Mouse (Mus musculus) limb, embryonic 15.5 days (tissue): ENCODE measurements around the gene Atad5. TPM values are rescaled to one million over a fixed set of nuclear protein-coding genes. Genes with fewer than 3 reads are reported as not detected.

ENCODE experiments used
- ATAC-seq: fragments of 200-750 bp; cut with Nextera tagmentation; 2 replicates; pipeline ENCODE4 v1.8.0; 2017; ENCODE audit warnings: low read depth, moderate TSS enrichment; ENCODE audit not compliant: insufficient number of reproducible peaks, low FRiP score, low TSS enrichment
- H3K27ac ChIP-seq: fragments of 300-500 bp; sonication (generic); 2 replicates; pipeline ENCODE4 v1.5.1; 2015; ENCODE audit warnings: moderate library complexity, mild to moderate bottlenecking, inconsistent platforms
- H3K27me3 ChIP-seq: fragments of 300-500 bp; sonication (generic); 2 replicates; pipeline ENCODE4 v1.6.1; 2015; ENCODE audit warnings: inconsistent platforms
- H3K36me3 ChIP-seq: fragments of 300-500 bp; sonication (generic); 2 replicates; pipeline ENCODE4 v1.6.1; 2015; ENCODE audit warnings: inconsistent platforms
- H3K4me1 ChIP-seq: fragments of 300-500 bp; sonication (generic); 2 replicates; pipeline ENCODE4 v1.6.1; 2015; ENCODE audit warnings: inconsistent platforms
- H3K4me2 ChIP-seq: fragments of 300-500 bp; sonication (generic); 2 replicates; pipeline ENCODE4 v1.6.1; 2015; ENCODE audit warnings: mild to moderate bottlenecking, inconsistent platforms
- H3K4me3 ChIP-seq: fragments of 300-500 bp; sonication (generic); 2 replicates; pipeline ENCODE4 v1.5.1; 2015; ENCODE audit warnings: mild to moderate bottlenecking, inconsistent platforms
- H3K9ac ChIP-seq: fragments of 300-500 bp; sonication (generic); 2 replicates; pipeline ENCODE4 v1.6.1; 2015; ENCODE audit warnings: inconsistent platforms
- H3K9me3 ChIP-seq: fragments of 300-500 bp; sonication (generic); 2 replicates; pipeline ENCODE4 v1.6.1; 2016; ENCODE audit warnings: inconsistent platforms
- WGBS: fragments of 180-500 bp; shearing (Covaris S2); methylation state at CpG from one replicate; pipeline ENCODE4 v1.1.7; 2015; 5-methylcytosine and 5-hydroxymethylcytosine counted together
- polyA plus RNA-seq: library from polyadenylated mRNA; unstranded; fragments of >200 nt; fragmentation: Nextera tagmentation; extraction: Ambion mirVana; gene quantifications from 2 replicates; pipeline ENCODE4 v1.2.1, GENCODE M21; 2015

Atad5 gene
- polyA plus RNA-seq, 1 experiment from 2014 or later: 9.3 TPM

DNA sequence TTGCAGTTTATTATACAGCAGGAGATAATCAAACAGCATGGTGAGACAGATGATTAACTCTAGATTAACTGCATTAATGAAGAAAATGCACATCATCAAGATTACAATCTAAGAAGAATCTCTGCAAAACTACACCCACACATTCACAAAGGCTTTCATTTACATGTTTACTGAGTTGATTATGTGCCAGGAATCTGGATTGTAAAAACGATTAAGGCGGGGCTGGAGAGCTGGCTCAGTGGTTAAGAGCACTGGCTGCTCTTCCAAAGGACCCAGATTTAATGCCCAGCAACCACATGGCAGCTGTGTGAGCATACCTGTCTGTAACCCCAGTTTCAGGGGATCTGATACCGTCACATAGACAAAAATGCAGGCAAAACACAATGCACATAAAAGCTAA, 19.4 kb upstream of the Atad5 start:
- no peak overlapping the region for H3K27ac ChIP-seq
- H3K9ac ChIP-seq: no peak overlapping the region
- H3K4me1 ChIP-seq: 0 out of 2 replicates have a peak, but pooled peaks cover 2% of the 10 kb centered on the region
- WGBS: 48% methylated on average over 3 of the region's 3 CpGs
- no peaks in the 10 kb centered on the region for H3K36me3 ChIP-seq
- H3K4me2 ChIP-seq: no peak overlapping the region
- no peaks in the 10 kb centered on the region for H3K27me3 ChIP-seq
- ATAC-seq: no peak
- H3K4me3 ChIP-seq: no peak overlapping the region
- no peaks in the 10 kb centered on the region for H3K9me3 ChIP-seq

DNA sequence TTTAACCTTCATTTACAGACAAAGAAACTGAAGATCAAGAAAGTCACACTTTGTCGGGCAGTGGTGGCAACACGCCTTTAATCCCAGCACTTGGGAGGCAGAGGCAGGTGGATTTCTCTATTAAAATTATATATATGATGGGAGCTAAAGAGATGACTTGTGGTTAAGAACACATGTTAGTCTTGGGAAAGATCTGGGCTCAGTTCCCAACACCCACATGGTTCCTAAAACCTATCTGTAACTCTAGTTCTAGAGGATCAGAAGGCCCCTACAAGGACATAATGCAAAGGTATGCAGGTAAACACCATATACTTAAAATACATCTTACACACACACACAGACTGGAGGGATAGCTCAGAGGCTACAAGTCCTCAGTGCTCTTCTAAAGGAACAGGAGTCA, 18.2 kb upstream of the Atad5 start:
- Histone ChIP-seq H3K4me2 (no peak overlapping the region), H3K27ac (no peak overlapping the region), H3K36me3 (no peaks in the 10 kb centered on the region), H3K27me3 (no peaks in the 10 kb centered on the region), H3K4me3 (no peak overlapping the region), H3K4me1 (0 out of 2 replicates have a peak, but pooled peaks cover 2% of the 10 kb centered on the region), H3K9ac (no peak overlapping the region), H3K9me3 (no peaks in the 10 kb centered on the region)
- WGBS: 95% methylated on average over 2 of the region's 2 CpGs
- ATAC-seq: no peak

DNA sequence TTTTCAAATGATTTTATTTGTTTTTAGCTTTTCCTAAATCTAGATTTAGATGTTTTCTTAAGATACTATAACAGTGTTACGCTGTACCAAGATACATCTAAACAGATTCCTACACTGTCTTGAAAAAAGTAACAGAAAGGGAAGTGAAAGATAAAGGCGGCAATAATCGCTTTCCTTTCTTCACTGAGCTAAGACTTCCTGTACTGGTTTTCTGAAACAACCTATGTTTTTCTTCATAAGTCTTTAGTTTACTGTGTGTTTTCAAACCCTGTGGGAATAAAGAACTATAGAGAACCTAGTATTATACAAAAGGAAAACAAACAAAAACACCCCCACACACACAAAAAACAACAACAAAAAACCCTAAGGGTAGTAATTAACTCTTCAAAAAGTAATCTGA, 16.8 kb upstream of the Atad5 start:
- H3K4me1 ChIP-seq: 0 out of 2 replicates have a peak, but pooled peaks cover 2% of the 10 kb centered on the region
- no peaks in the 10 kb centered on the region for H3K9me3 ChIP-seq
- H3K27ac ChIP-seq: no peak overlapping the region
- WGBS: 87% methylated on average over 3 of the region's 3 CpGs
- H3K4me3 ChIP-seq: no peak overlapping the region
- no peak for ATAC-seq
- H3K27me3 ChIP-seq: no peaks in the 10 kb centered on the region
- H3K36me3 ChIP-seq: no peaks in the 10 kb centered on the region
- no peak overlapping the region for H3K9ac ChIP-seq
- no peak overlapping the region for H3K4me2 ChIP-seq

DNA sequence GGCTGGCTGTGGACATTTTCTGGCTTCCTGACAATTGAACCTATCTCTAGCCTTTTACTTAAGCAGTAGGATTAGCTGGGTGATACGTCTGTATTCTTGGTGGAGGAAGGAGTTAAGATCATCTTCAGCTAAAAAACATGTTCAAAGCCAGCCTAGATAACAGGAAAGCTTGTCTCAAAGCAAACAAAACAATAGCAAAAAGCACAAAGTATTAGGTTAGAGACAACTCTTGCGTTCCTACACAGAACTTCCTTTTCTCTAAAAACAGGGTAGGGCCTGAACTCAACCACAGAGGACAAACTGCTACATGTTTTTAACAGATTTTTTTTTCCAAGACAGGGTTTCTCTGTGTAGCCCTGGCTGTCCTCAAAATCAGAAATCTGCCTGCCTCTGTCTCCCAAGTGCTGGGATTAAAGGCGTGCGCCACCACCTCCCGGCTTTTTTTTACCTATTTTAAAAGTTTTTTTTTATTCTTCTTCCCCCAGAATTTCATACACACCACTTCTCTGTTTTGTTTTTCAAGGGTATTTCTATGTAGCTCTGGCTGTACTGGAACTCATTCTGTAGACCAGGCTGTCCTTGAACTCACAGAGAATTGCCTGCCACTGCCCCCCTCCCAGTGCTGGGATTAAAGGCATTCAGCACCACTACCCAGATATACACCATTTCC, 13.5 kb upstream of the Atad5 start:
- Histone ChIP-seq H3K4me3 (no peak overlapping the region), H3K9ac (no peak overlapping the region), H3K9me3 (no peaks in the 10 kb centered on the region), H3K36me3 (no peaks in the 10 kb centered on the region), H3K27ac (no peak overlapping the region), H3K27me3 (no peaks in the 10 kb centered on the region), H3K4me2 (no peak overlapping the region), H3K4me1 (peaks cover 9% of the 10 kb centered on the region)
- 93% methylated on average over 5 of the region's 5 CpGs for WGBS
- ATAC-seq: no peak

DNA sequence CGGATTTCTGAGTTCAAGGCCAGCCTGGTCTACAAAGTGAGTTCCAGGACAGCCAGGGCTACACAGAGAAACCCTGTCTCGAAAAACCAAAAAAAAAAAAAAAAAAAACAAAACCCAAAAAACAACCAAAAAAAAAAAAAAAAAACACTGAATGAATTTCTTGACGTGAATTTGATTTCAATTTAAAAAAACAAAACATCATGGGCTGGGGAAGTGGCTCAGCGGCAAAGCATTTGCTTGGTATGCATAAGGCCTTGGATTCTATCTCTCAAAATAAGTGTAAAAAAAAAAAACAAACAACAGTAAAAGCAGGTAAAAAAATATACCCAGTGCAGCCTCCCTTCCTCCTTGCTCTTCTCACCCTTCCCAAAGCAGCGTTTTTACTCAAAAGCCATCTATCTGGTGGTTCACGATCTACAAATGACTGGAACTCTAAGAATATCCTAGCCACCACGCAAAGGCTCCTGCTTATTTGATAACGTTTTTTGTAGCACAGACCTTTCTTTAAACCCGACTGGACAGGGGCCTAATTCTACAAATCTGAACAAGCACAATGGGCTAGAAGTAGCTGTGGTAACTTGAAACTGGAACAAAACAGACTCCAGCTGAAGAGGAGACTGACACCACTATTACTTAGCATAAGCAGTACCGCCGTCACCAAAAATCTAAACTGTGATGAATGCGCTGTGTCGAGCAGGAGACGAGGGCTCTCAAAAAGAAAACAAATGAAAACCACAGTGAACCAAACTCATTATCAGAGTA, 11.2 kb upstream of the Atad5 start:
- Histone ChIP-seq H3K4me1 (peaks cover 16% of the 10 kb centered on the region), H3K9me3 (no peaks in the 10 kb centered on the region), H3K4me2 (no peak overlapping the region), H3K27ac (no peak overlapping the region), H3K36me3 (no peaks in the 10 kb centered on the region), H3K4me3 (no peak overlapping the region), H3K27me3 (no peaks in the 10 kb centered on the region), H3K9ac (no peak overlapping the region)
- no peak for ATAC-seq
- WGBS: 82% methylated on average over 14 of the region's 14 CpGs

DNA sequence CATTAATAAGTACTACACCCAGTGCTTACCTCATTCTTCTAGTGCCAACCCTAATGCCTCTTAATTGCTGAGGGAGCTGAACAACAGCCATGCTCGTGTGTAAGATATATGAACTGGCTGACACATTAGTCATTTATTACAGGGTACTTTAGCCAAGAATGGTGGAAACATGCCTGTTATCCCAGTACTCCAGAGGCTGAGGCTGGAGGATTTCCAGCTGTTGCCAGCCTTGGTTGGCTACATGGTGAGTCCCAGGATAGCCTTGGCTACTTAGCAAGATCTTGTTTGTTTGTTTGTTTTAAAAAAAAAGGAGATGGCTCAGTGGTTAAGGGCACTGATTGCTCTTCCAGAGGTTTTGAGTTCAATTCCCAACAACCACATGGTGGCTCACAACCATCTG, 10.4 kb upstream of the Atad5 start:
- H3K4me2 ChIP-seq: no peak overlapping the region
- peaks cover 16% of the 10 kb centered on the region for H3K4me1 ChIP-seq
- H3K9me3 ChIP-seq: no peaks in the 10 kb centered on the region
- H3K27ac ChIP-seq: no peak overlapping the region
- no peaks in the 10 kb centered on the region for H3K36me3 ChIP-seq
- H3K27me3 ChIP-seq: no peaks in the 10 kb centered on the region
- H3K4me3 ChIP-seq: no peak overlapping the region
- 19% methylated on average over 1 of the region's 1 CpGs for WGBS
- no peak overlapping the region for H3K9ac ChIP-seq
- no peak for ATAC-seq

DNA sequence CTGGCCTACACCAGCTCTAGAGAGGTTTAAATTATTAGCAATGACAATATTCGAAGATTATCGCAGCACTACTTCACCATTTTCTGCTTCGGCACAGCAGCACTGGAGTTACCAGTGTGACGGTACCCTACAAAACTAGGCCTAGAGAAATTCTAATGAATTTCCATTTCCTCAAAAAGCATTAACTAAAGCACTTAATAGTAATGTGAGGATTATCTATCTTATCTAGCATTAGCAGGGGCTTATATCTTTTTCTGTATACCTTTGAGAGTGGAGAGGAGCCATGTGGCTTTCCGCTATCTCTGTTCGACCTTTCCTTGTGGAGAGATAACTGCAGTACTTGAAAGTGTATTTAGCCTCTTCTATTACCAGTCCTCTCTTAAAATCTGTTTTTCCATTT, 9.4 kb upstream of the Atad5 start:
- Histone ChIP-seq H3K27ac (no peak overlapping the region), H3K4me3 (peak overlapping the region; percentile 97), H3K9ac (0 out of 2 replicates have a peak overlapping the region, but pooled peaks have one; percentile 95), H3K9me3 (no peaks in the 10 kb centered on the region), H3K4me1 (peaks cover 16% of the 10 kb centered on the region), H3K4me2 (peak overlapping the region; percentile 61), H3K27me3 (no peaks in the 10 kb centered on the region), H3K36me3 (no peaks in the 10 kb centered on the region)
- no peak for ATAC-seq
- 61% methylated on average over 6 of the region's 6 CpGs for WGBS

DNA sequence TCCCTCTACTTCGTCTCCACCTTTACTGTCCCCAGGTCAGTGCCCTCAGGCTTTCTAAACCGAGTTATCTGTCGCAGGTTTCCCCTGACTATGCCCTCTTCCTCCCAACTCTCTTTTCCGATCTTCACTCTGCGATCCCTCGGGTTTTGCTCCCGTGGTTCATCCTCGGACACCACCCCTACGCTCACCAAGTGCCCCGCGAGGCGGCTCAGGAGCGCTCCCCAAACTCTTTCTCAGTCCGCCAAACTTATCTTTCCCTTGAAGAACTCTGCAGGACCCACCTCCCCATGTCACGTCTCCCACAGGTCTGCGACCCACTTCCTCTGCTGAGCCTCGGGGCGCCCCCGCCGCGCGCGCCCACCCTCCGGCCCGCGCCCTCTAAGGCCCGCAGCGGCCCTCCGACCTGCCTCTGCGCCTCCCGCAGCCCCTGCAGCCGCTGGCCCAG, 8.8 kb upstream of the Atad5 start:
- H3K4me3 ChIP-seq: peak overlapping the region; percentile 97
- no peaks in the 10 kb centered on the region for H3K9me3 ChIP-seq
- peak; percentile 56 for ATAC-seq
- peak overlapping the region; percentile 95 for H3K9ac ChIP-seq
- H3K27me3 ChIP-seq: no peaks in the 10 kb centered on the region
- under 1% methylated on average over 32 of the region's 32 CpGs for WGBS
- H3K4me2 ChIP-seq: peak overlapping the region; percentile 61
- no peaks in the 10 kb centered on the region for H3K36me3 ChIP-seq
- peaks cover 16% of the 10 kb centered on the region for H3K4me1 ChIP-seq
- peak overlapping the region; percentile 96 for H3K27ac ChIP-seq

DNA sequence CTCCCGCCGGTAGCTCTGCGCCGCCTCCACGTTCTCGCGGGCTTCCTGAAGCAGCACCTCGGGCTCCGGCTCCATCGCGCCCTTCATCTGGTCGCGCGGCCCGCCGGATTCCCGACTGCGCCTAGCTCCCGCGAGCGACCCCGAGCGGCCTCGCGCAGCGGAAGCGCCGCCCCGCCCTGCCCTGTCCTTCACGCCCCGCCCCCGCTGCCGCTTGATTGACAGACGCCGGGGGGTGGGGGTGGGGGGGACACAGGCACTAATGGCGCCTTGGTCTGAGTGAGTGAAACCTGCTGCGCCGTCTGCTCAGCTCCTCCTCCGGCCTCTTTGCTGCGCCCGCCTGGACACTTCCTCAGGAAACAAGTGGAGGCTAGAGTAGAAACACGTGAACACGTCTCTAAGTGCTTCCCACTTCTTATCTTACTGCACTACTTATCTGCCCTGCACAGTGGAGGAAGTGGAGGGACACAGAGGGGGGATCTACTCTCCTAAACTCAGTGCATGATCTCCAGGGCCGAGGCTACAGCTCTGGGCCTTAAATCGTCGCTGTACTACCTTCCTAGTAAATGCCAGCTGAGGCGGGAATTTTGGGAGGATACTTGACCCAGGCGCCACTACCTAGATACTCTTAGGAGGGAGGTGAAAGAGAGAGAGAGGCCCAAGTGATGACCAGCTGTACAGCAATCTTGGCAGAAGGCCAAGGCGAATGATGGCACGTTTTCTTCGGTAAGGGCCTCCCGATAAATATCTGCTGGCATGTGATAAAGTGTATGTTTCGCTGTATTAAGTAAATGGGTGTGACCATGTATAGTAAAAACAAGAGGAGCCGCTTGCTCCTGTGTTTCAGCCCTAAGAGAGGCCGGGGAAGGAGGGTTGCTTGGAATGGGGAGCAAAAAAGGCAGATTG, 8.1 kb upstream of the Atad5 start, which contains the start of gene Crlf3:
Gene Crlf3 (minus strand): TSS at position 166 of the 903 bp plus-strand sequence.
- Histone ChIP-seq H3K4me1 (peaks cover 16% of the 10 kb centered on the region), H3K27me3 (no peaks in the 10 kb centered on the region), H3K27ac (peak within 1 kb of the TSS; percentile 96), H3K36me3 (no peaks in the 10 kb centered on the region), H3K9me3 (no peaks in the 10 kb centered on the region), H3K9ac (peak within 1 kb of the TSS; percentile 95), H3K4me3 (peak within 1 kb of the TSS; percentile 97), H3K4me2 (peak within 1 kb of the TSS; percentile 61)
- WGBS: 4% methylated on average over 55 of the region's 55 CpGs
- ATAC-seq: peak; percentile 93

DNA sequence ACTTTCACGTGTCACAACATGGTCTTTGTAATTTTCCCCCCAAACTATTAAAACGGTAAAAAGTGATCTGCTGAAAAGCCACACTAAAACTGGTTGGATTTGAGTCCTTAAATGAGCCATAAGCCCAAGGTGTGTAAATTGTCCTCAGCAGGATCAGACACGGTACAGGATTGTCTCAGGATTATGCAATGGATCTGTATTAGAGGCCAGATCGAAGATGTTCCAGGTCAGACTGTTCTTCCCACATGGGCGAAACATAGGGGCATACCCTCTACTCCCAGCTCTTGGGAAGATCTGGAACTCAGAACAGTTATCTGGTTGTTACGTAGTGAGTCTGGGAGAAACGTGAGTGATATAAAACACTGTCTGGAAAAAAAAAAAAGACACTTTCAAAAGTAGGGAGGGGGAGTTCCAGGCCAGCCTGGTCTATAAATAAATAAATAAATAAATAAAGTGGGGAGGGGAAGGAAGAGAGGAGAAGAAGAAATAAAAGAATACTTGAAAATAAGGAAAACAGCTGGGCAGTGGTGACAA, 7.3 kb upstream of the Atad5 start:
- H3K27ac ChIP-seq: peak overlapping the region; percentile 96; the same call in 1 of the 2 replicates
- H3K9ac ChIP-seq: no peak overlapping the region
- H3K9me3 ChIP-seq: no peaks in the 10 kb centered on the region
- peaks cover 16% of the 10 kb centered on the region for H3K4me1 ChIP-seq
- H3K36me3 ChIP-seq: no peaks in the 10 kb centered on the region
- H3K4me3 ChIP-seq: peak overlapping the region; percentile 97; the same call in 1 of the 2 replicates
- no peak for ATAC-seq
- H3K4me2 ChIP-seq: no peak overlapping the region
- 73% methylated on average over 7 of the region's 7 CpGs for WGBS
- no peaks in the 10 kb centered on the region for H3K27me3 ChIP-seq

DNA sequence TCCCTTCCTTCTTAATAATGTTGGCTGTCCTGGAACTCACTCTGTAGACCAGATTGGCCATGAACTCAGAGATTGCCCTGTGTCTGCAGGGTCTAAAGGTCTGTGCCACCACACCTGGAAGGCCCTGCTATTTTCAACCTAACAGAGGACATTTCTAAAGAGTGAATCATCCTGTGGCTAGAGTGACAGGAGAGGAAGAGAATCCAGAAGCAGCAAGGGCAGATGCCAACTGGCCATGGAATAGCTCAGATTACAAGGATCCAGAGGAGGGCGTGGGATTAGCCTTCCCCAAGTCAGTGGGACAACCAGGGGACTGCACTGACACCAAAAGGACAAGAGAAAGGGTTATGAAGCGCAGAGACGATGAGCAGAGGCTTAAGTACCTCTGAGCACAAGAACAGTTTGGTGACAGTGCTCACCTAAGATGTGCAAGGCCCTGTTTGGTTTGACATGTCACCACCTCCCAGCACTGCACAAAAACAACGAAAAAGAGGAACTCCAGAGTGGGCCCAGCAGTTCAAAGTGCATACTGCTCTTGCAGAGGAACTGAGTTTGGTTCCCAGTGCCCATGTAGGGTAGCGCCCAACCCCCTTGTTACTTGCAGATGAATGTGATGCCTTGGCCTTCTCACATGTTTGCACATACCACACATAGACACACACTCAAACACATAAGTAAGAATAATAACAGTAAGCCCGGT, 3.7 kb upstream of the Atad5 start:
- 72% methylated on average over 6 of the region's 6 CpGs for WGBS

More for the DNA sequence above, 3.7 kb upstream of the Atad5 start:
- H3K4me2 ChIP-seq: no peak overlapping the region
- H3K4me1 ChIP-seq: peaks cover 7% of the 10 kb centered on the region; the same call in 1 of the 2 replicates
- H3K9ac ChIP-seq: no peak overlapping the region
- no peak overlapping the region for H3K27ac ChIP-seq
- no peaks in the 10 kb centered on the region for H3K9me3 ChIP-seq
- ATAC-seq: no peak
- no peaks in the 10 kb centered on the region for H3K36me3 ChIP-seq
- H3K4me3 ChIP-seq: no peak overlapping the region
- H3K27me3 ChIP-seq: no peaks in the 10 kb centered on the region
